Mouse (Mus musculus) brain, embryonic 14.5 days (tissue): ENCODE results near the gene Osbpl8.

ENCODE experiments used
- CTCF ChIP-seq: fragments of 200-500 bp; IDR thresholded peaks from 2 replicates; pipeline ENCODE4 v1.5.1; 2012; ENCODE audit warnings: inconsistent platforms, mild to moderate bottlenecking, moderate library complexity, borderline replicate concordance; ENCODE audit not compliant: insufficient read depth, insufficient read length; ENCODE audit errors: extremely low read depth
- POLR2A ChIP-seq: fragments of 200-500 bp; IDR thresholded peaks from 2 replicates; pipeline ENCODE4 v1.6.1; 2012; ENCODE audit warnings: mild to moderate bottlenecking, inconsistent platforms, borderline replicate concordance; ENCODE audit not compliant: poor library complexity, insufficient read depth, insufficient read length, severe bottlenecking; ENCODE audit errors: extremely low read depth

DNA sequence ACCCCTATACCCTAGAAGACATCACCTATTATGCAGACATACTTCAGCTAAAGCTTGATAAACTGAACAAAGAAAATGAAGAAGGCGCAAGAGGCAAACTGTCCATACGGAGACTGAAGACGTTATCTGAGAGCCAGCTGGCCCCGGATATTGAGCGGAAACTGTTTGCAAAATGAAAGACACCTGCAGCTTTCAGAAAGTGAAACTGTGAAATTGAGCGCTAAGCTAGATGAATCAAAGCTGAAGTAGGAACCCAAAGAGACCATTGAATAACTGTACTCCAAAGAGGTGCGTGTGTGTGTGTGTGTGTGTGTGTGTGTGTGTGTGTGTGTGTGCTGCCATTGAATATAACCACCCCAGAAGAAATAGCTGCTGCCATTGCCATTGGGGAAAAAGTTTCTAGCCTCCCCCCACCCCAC, 7.3 kb upstream of the Osbpl8 start:
- TF ChIP-seq POLR2A (no peak), CTCF (no peak)
